Mouse (Mus musculus): ENCODE measurements around the gene 5730596B20Rik.

DNA sequence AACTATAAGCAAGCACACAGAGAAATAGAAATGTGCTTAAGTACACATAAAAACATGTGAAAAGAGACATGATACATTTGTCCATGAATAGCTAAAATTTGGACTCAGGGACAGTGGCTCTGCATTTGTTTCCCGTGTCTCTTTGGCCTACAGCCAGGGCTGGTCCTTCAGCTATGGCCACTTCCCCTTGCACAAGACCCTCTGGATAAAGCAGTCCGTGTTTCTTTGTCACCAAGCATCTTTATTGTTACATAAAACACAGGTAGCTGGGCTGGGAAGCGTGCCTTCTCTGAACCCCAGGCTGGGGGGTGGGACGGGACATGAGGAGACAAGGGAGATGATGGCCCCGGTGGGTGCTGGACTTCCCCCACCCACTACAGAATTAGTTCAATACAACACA is 37.0 kb downstream of the 5730596B20Rik start:
- TF ChIP-seq CTCF (IDR thresholded peaks at IDR 0.05) (no peak), EP300 (IDR thresholded peaks at IDR 0.05) (no peak)
